Mouse (Mus musculus) midbrain, embryonic 13.5 days (tissue): ENCODE data around the gene Icos. TPM values are rescaled to one million over a fixed set of nuclear protein-coding genes. Genes with fewer than 3 reads are reported as not detected.

Source experiments
- ATAC-seq: fragments of 200-750 bp; cut with Nextera tagmentation; 2 replicates; pipeline ENCODE4 v1.8.0; 2017; ENCODE audit warnings: mild to moderate bottlenecking, moderate TSS enrichment, moderate library complexity
- H3K27ac ChIP-seq: fragments of 300-500 bp; sonication (generic); 2 replicates; pipeline ENCODE4 v1.5.1; 2015; ENCODE audit warnings: inconsistent platforms, mild to moderate bottlenecking, moderate library complexity
- H3K27me3 ChIP-seq: fragments of 300-500 bp; sonication (generic); 2 replicates; pipeline ENCODE4 v1.6.1; 2015; ENCODE audit warnings: mild to moderate bottlenecking, inconsistent platforms
- H3K36me3 ChIP-seq: fragments of 300-500 bp; sonication (generic); 2 replicates; pipeline ENCODE4 v1.6.1; 2015; ENCODE audit warnings: mild to moderate bottlenecking, inconsistent platforms
- H3K4me1 ChIP-seq: fragments of 300-500 bp; sonication (generic); replicated peaks from 2 replicates; pipeline ENCODE4 v1.6.1; 2015; ENCODE audit warnings: inconsistent platforms
- H3K4me2 ChIP-seq: fragments of 300-500 bp; sonication (generic); replicated peaks from 2 replicates; pipeline ENCODE4 v1.6.1; 2015; ENCODE audit warnings: moderate library complexity, mild to moderate bottlenecking, inconsistent platforms
- H3K4me3 ChIP-seq: fragments of 300-500 bp; sonication (generic); replicated peaks from 2 replicates; pipeline ENCODE4 v1.5.1; 2015; ENCODE audit warnings: mild to moderate bottlenecking, inconsistent platforms
- H3K9ac ChIP-seq: fragments of 300-500 bp; sonication (generic); replicated peaks from 2 replicates; pipeline ENCODE4 v1.6.1; 2015; ENCODE audit warnings: mild to moderate bottlenecking, inconsistent platforms
- H3K9me3 ChIP-seq: fragments of 300-500 bp; sonication (generic); 2 replicates; pipeline ENCODE4 v1.6.1; 2016; ENCODE audit warnings: mild to moderate bottlenecking, inconsistent platforms
- WGBS: fragments of 180-500 bp; shearing (Covaris S2); methylation state at CpG from one replicate; pipeline ENCODE4 v1.1.7; 2015; 5-methylcytosine and 5-hydroxymethylcytosine counted together
- polyA plus RNA-seq: library from polyadenylated mRNA; unstranded; fragments of >200 nt; fragmentation: Nextera tagmentation; extraction: Ambion mirVana; gene quantifications from 2 replicates; pipeline ENCODE4 v1.2.1, GENCODE M21; 2015

The Icos gene
- polyA plus RNA-seq, 1 experiment from 2014 or later: 0.09 TPM

DNA sequence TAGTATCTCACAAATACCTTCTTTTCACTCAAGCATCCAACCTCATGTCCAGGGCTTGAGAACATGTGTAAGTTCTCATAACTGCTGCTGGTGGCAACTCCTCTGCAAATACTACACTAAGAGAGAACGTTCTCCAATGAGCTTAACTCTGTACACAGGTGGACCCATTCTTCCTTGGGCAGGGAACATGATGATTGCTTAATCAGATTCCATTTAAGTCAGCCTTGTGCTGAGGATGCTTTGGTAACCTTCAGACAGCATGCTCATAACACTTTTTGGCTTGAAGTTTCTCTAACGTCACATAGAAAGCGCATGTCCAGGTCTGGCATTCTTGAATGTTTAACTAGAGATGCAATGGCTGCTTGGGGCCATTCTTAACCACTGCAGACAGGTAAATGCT, 69.6 kb downstream of the Icos start:
- Histone ChIP-seq H3K4me1 (no peaks in the 10 kb centered on the region), H3K27ac (no peak overlapping the region), H3K9ac (no peak overlapping the region), H3K4me2 (no peak overlapping the region), H3K36me3 (no peaks in the 10 kb centered on the region), H3K9me3 (no peaks in the 10 kb centered on the region), H3K4me3 (no peak overlapping the region), H3K27me3 (no peaks in the 10 kb centered on the region)
- WGBS: 93% methylated on average over 3 of the region's 3 CpGs
- no peak for ATAC-seq

Other genes starting within 250 kb of the Icos start
- gene Ctla4, start 90.9 kb upstream of the Icos start, polyA plus RNA-seq: not detected in 2 replicates